Comparison of ENCODE assay signal across 10 mouse cellular contexts in the genomic region with DNA sequence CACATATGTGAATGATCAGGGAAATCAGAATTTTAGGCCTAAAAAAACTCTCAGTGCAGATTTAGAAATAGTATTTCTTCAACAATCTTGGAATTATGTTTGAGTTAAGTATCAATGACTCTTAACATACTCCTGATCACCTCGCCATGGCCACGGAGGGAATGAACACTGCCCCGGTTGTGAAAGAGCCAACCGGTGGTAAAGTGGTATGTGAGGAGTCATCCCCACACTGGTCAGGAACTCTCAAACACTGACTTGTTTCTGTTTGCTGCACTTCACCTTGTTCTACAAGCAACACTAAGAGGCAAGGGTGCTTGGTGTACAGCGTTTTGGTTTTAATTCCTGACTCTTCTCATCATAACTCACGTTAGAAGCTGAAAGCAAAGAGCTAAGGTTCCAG.
"Had no signal": no experiment of that assay in that cellular context is flagged by ENCODE, and none has a peak within 500 bp of the region (broad histone marks: within the 10 kb centered on the region; RNA-seq: fewer than 3 reads in every experiment).

No protein-coding gene starts in this region.

- DNase-seq: liver, postnatal 0 days; lung, adult 2 months; lung, postnatal 4 days; retina, postnatal 1 day; right cerebral cortex, adult 18-20 months; right cerebral cortex, postnatal 25 days; right cerebral cortex, postnatal 4 days; thymus, adult 2 months; thymus, postnatal 25 days; thymus, postnatal 4 days had no signal
